Mouse (Mus musculus): ENCODE data around the gene Tinag. TPM values are rescaled to one million over a fixed set of nuclear protein-coding genes. Genes with fewer than 3 reads are reported as not detected.
"Not testable (repeated sequence)": the region's sequence is repeated elsewhere in the genome, so short reads cannot be mapped to it uniquely, and the experiment has no call there.

Tinag gene
- polyA plus RNA-seq (2012; rRNA removed): 0.08 TPM in 1 of 2 replicates, not detected in the other

- TF ChIP-seq POLR2A (IDR thresholded peaks at IDR 0.05; ENCODE audit: borderline replicate concordance, insufficient read depth, low read length) (no peak), CTCF (IDR thresholded peaks at IDR 0.05; ENCODE audit: borderline replicate concordance, insufficient read depth, low read depth, low read length) (no peak)
- H3K27me3 ChIP-seq (ENCODE audit: control insufficient read depth, insufficient read depth, low read length): no peaks in the 10 kb centered on the region
- no peaks in the 10 kb centered on the region for H3K4me1 ChIP-seq (ENCODE audit: control insufficient read depth, insufficient read depth, low read length)
- H3K27ac ChIP-seq (ENCODE audit: insufficient read depth, low read length): no peak within 1 kb of the TSS
- 73% methylated on average over 2 of the region's 2 CpGs for whole genome bisulfite sequencing
- DNase-seq: no peak
- H3K4me3 ChIP-seq (replicated peaks; ENCODE audit: insufficient read depth, low read depth, low read length): no peak within 1 kb of the TSS
These were observed at the start of gene Tinag for GRCm38 (mm10) chr9:77045585-77045984. TSS of gene Tinag (minus strand) at chr9:77045794.

- H3K4me1 ChIP-seq (ENCODE audit: control insufficient read depth, insufficient read depth, low read length); H3K27ac ChIP-seq (ENCODE audit: insufficient read depth, low read length); H3K27me3 ChIP-seq (ENCODE audit: control insufficient read depth, insufficient read depth, low read length); H3K4me3 ChIP-seq (replicated peaks; ENCODE audit: insufficient read depth, low read depth, low read length); DNase-seq: not testable (repeated sequence)
- 83% methylated on average over 1 of the region's 1 CpGs for WGBS
These were observed 37.6 kb upstream of the Tinag start for GRCm38 (mm10) chr9:77083221-77083620.

- WGBS: 77% methylated on average over 2 of the region's 2 CpGs
- DNase-seq: no peak
- Histone ChIP-seq H3K27ac (ENCODE audit: insufficient read depth, low read length) (no peak overlapping the region), H3K27me3 (ENCODE audit: control insufficient read depth, insufficient read depth, low read length) (no peaks in the 10 kb centered on the region), H3K4me3 (replicated peaks; ENCODE audit: insufficient read depth, low read depth, low read length) (no peak overlapping the region), H3K4me1 (ENCODE audit: control insufficient read depth, insufficient read depth, low read length) (no peaks in the 10 kb centered on the region)
- TF ChIP-seq CTCF (IDR thresholded peaks at IDR 0.05; ENCODE audit: borderline replicate concordance, insufficient read depth, low read depth, low read length) (no peak), POLR2A (IDR thresholded peaks at IDR 0.05; ENCODE audit: borderline replicate concordance, insufficient read depth, low read length) (no peak)
These were observed 26.1 kb upstream of the Tinag start for GRCm38 (mm10) chr9:77071676-77072075.

GRCm38 (mm10) chr9:77056611-77057010 is 11.0 kb upstream of the Tinag start:
- peak in 1 of 2 experiments; percentile 19 for DNase-seq
- 6% methylated on average over 4 of the region's 4 CpGs for WGBS
- no peak overlapping the region for H3K4me3 ChIP-seq (replicated peaks; ENCODE audit: insufficient read depth, low read depth, low read length)
- no peak overlapping the region for H3K27ac ChIP-seq (ENCODE audit: insufficient read depth, low read length)
- no peak for TF ChIP-seq CTCF (IDR thresholded peaks at IDR 0.05; ENCODE audit: borderline replicate concordance, insufficient read depth, low read depth, low read length)
- no peak for TF ChIP-seq POLR2A (IDR thresholded peaks at IDR 0.05; ENCODE audit: borderline replicate concordance, insufficient read depth, low read length)
- no peaks in the 10 kb centered on the region for H3K4me1 ChIP-seq (ENCODE audit: control insufficient read depth, insufficient read depth, low read length)
- H3K27me3 ChIP-seq (ENCODE audit: control insufficient read depth, insufficient read depth, low read length): no peaks in the 10 kb centered on the region

- no peaks in the 10 kb centered on the region for H3K4me1 ChIP-seq (ENCODE audit: control insufficient read depth, insufficient read depth, low read length)
- 94% methylated on average over 9 of the region's 9 CpGs for WGBS
- H3K27ac ChIP-seq (ENCODE audit: insufficient read depth, low read length): no peak overlapping the region
- TF ChIP-seq CTCF (IDR thresholded peaks at IDR 0.05; ENCODE audit: borderline replicate concordance, insufficient read depth, low read depth, low read length) (no peak), POLR2A (IDR thresholded peaks at IDR 0.05; ENCODE audit: borderline replicate concordance, insufficient read depth, low read length) (no peak)
- H3K27me3 ChIP-seq (ENCODE audit: control insufficient read depth, insufficient read depth, low read length): no peaks in the 10 kb centered on the region
- no peak for DNase-seq
- no peak overlapping the region for H3K4me3 ChIP-seq (replicated peaks; ENCODE audit: insufficient read depth, low read depth, low read length)
These were observed 9.0 kb upstream of the Tinag start for GRCm38 (mm10) chr9:77054426-77055193.

GRCm38 (mm10) chr9:77051406-77051805 is 5.8 kb upstream of the Tinag start:
- WGBS: 89% methylated on average over 2 of the region's 2 CpGs
- DNase-seq: no peak

GRCm38 (mm10) chr9:77049669-77050068 is 4.1 kb upstream of the Tinag start:
- Histone ChIP-seq H3K27me3 (ENCODE audit: control insufficient read depth, insufficient read depth, low read length) (no peaks in the 10 kb centered on the region), H3K4me1 (ENCODE audit: control insufficient read depth, insufficient read depth, low read length) (no peaks in the 10 kb centered on the region), H3K4me3 (replicated peaks; ENCODE audit: insufficient read depth, low read depth, low read length) (no peak overlapping the region), H3K27ac (ENCODE audit: insufficient read depth, low read length) (no peak overlapping the region)
- no peak for DNase-seq
- no peak for TF ChIP-seq CTCF (IDR thresholded peaks at IDR 0.05; ENCODE audit: borderline replicate concordance, insufficient read depth, low read depth, low read length)
- no peak for TF ChIP-seq POLR2A (IDR thresholded peaks at IDR 0.05; ENCODE audit: borderline replicate concordance, insufficient read depth, low read length)
- 92% methylated on average over 2 of the region's 2 CpGs for WGBS

More at GRCm38 (mm10) chr9:77051406-77051805, 5.8 kb upstream of the Tinag start:
- H3K4me3 ChIP-seq (replicated peaks; ENCODE audit: insufficient read depth, low read depth, low read length): no peak overlapping the region
- TF ChIP-seq POLR2A (IDR thresholded peaks at IDR 0.05; ENCODE audit: borderline replicate concordance, insufficient read depth, low read length) (no peak), CTCF (IDR thresholded peaks at IDR 0.05; ENCODE audit: borderline replicate concordance, insufficient read depth, low read depth, low read length) (no peak)
- no peak overlapping the region for H3K27ac ChIP-seq (ENCODE audit: insufficient read depth, low read length)
- H3K27me3 ChIP-seq (ENCODE audit: control insufficient read depth, insufficient read depth, low read length): no peaks in the 10 kb centered on the region
- H3K4me1 ChIP-seq (ENCODE audit: control insufficient read depth, insufficient read depth, low read length): no peaks in the 10 kb centered on the region

GRCm38 (mm10) chr9:77046067-77046715 is 597 bp upstream of the Tinag start:
- TF ChIP-seq POLR2A (IDR thresholded peaks at IDR 0.05; ENCODE audit: borderline replicate concordance, insufficient read depth, low read length) (no peak), CTCF (IDR thresholded peaks at IDR 0.05; ENCODE audit: borderline replicate concordance, insufficient read depth, low read depth, low read length) (no peak)
- Histone ChIP-seq H3K4me3 (replicated peaks; ENCODE audit: insufficient read depth, low read depth, low read length) (no peak overlapping the region), H3K4me1 (ENCODE audit: control insufficient read depth, insufficient read depth, low read length) (no peaks in the 10 kb centered on the region), H3K27me3 (ENCODE audit: control insufficient read depth, insufficient read depth, low read length) (no peaks in the 10 kb centered on the region), H3K27ac (ENCODE audit: insufficient read depth, low read length) (no peak overlapping the region)
- no peak for DNase-seq
- WGBS: 90% methylated on average over 5 of the region's 5 CpGs
